Mouse (Mus musculus) right cerebral cortex, postnatal 4 days (tissue): ENCODE results near the gene Trir.
A peak's percentile ranks its signal among the peaks of the same experiment; 100 is the strongest.

ENCODE experiments used
- DNase-seq: peaks from one replicate; pipeline ENCODE4 v3.0.0-alpha.2; 2022

Gene Trir

DNA sequence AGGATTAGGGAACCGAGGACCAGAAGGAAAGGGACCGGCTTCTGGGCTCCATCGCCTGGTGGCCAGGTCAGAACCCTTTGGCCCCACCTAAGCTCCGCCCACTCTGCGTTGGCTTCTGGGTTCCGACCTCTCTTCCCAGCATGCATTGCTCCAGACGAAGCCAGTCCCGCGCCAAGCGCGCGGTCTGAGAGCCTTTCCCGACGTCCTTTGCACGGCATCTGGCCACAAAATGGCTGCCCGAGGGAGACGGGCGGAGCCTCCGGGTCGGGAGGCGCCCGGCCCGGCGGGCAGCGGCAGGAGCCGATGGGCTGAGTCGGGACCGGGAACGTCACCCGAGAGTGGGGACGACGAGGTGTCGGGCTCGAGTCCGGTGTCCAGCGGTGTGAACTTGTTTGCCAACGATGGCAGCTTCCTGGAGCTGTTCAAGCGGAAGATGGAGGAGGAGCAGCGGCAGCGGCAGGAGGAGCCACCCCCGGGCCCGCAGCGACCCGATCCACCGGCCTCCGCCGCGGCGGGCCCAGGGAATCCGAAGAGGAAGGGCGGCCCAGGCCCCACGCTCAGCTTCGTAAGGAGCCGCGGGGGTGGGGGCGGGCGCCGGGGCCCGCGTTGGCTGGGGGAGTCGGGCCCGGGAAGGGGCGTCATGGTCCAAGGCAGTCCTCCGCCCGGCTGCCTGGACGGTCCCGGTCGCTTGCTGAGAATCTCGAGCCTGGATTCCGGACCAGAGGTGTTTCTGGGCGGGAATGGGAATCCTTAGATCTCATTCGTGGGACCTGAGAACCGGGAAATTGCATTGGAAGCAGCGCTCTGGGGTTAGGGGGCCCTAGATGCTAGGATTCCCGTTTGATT, at the start of gene Trir:
Trir (plus strand) TSS at position 154 of the 846 bp plus-strand sequence.
- DNase-seq: peak; percentile 89

DNA sequence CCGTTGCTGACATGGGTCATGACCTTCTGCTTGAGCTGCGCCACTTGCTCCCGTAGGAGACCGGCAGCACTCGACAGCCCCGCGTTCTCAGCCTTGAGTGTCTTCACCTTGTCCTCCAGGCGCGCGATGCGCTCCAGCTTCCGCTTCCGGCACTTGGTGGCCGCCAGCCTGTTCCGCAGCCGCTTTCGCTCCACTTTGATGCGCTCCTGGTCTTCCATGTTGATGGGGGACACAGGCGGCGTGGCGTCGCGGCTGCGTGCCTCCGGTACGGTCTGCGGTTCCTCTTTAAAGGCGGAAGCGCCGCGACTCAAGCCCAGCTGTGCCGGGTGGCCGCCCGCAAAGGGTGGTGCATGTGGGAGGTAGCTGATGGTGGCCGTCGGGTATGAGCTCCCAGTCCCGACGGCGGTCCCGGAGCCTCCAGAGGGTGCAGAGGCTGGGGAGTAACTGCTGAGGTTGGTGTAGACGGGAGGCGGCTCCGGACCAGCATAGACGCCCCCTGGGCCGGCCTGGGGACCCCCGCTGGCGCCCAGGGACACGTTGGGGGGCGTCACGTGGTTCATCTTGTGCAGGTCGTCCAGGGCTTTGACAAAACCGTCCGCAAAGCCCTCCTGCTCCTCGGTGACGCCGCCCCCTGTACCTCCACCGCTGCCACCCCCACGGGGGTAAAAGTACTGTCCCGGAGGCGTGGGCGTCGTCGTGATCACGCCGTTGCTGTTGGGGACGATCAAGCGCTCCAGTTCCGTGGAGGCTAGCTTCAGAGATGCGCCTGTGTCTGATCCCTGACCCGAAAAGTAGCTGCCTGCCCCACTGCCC, 49.0 kb upstream of the Trir start:
- DNase-seq: no peak

DNA sequence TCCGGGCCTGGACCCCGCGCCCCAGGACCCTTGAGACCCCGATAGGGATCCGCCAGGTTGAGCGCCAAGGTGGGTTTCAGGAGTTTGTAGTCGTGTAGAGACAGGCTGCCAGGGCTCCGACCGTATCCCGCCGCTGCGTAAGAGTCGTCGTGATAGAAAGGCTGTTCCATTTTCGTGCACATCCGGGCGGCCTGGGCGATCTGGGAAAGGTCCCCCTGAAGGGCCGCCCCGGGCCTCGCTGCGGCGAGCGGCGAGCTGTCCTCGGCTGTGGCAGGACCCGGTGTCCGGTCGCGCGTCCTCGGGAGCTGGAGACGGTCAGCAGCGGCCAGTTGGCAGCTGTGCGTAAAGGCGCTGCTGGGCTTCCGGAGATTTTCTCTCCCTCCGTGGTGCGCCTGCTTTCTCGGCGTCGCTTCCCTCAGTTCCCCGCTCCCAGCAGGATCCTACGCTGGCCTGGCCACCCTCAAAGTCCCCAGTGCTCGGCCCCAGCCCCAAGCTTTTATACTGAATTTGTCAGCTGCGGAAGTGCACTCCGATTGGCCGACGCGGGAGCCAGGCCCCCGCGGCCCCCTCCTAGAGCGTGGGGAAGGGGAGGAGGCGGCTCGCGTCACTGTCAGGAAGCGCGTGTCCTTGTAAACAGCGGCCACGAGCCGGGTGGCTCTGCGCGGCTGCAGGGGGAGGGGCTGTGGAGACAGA, 48.2 kb upstream of the Trir start, which contains the start of gene Junb:
Junb (minus strand) TSS at position 471 of the 693 bp plus-strand sequence.
- DNase-seq: peak; percentile 82

DNA sequence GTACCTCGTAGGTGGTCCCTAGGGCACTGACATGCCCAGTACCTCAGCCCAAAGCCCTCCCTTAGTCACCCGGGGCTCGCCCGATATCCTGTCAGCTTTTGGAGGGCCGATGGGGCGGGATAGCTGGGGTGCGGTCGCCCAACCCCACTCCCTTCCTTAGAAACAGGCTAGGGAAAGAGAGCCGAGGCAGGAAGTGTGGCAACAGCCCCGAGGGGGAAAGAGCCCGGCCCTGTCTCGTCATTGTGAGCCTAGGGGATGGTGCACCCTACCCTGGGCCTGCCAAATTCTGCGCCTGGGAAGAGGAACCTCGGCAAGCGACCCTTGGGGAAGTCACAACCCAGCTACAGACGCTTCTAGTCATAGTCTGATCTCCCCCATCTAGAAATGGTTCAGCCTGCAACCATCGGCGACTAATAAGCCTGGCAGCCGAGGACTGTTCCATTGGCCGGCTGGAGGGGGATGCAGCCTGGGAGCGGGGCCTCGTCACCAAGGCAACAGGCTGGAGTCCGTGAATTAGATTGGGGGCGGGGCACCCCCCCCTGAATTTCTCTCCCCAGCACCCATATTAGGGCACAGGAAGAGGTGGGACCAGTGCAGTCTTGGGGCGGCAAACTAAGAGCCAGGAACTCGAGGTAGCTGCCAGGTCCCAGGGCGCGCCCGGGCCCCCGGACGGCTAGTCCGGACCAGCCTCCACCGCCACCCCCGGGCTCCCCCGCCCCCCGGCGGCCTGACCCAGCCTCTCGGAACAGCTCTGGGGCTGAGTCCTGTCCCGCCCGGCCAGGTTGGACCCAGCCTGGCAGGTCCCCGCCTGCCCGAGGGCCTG, 46.8 kb upstream of the Trir start:
- DNase-seq: peak; percentile 86

DNA sequence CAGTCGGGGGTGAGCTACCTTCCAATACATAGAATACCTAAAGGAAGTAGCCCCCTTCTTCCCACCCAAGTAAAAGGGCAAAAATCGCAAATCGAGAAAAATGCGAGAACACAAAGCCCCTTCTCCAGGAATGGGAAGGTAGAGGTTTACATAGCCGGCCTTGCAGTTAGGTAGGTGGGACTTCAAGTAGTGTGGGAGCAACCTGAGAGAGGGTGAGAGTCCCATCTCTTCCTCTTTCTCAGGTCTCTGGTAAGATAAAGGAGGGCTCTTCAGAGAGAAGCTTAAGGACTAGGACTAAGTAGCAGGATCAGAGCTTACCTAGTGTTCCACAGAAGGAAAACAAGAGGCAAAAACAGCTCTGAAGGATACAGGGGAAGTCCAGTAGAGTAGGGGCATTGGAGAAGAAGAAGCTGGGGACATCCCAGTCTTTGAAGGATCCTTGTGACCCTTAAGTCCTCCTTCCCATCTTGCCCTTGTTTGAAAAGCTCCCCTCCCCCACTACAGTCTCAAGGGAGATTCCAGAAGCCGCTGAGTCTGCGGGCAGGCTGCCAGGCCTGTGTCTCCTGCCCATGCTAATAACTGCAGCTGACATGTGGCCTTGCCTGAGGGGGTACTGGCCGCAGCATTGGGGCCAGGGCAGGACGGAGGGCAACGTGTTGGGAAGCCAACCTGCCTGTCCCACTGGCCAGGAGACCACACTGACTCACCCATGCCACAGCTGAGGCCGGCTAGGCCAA, 45.8 kb upstream of the Trir start:
- DNase-seq: no peak

DNA sequence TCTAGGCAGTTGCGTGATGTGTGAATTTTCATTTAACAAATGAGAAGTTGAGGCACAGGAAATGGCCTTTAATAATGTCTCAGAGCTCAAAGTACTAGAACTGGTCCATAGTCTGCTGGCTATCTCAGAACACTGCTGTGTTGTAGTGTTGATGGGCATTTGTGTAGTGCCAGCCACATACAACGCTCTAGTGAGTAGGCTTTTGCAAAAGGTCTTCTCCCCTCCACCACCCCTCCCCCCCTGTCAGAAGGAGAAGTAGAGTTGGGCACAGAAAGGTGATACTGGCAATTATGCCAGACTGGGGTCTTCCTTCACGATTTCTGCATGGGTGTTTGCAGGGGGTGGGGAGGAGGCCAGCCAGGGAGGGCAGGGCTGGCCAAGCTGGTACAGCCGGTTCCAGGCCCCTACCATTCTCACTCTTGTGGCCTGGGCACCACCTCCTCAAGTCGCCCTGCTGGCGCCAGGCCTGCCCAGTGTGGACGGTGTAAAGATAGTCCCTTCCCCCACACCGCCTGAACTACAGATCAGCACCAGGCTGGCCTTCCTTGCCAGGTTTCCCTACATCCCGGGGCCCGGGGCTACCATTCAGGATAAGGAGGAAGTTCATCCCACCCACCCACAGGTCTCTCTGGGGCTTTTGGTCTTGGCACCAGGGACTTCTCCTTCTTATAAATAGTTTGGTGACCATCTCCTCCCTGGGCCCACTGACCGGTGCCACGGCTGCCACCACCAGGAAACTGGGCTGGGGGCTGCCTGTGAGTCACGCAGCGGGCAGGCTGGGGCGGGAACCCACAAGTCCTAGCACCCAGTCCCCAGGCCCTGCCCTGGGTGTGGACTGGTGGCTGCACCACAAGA, 44.8 kb upstream of the Trir start:
- DNase-seq: no peak

DNA sequence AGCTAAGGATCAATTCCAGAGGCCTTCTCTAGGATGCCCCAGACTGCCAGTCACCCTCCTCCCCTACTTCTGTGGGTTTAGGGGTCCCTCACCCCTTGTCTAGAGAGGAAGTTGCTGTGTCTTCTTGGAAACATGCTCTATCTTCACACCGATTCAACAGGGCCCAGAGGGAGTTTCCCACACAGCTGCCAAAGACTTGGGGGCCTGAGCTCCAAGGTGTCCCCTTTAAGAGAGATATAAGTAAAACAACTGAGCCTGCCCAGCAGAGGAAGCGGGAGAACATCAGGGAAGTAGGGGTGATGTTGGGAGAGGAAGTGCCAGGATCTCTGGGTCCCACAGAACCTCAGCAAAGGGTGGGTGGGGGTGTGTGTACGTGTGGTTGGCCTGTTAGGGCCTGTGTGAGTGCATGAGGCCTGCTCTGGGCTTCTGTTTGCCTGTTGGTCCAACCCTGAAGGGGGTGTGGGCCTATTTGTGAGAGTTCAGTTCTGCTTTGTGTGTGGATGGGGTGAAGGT, 44.1 kb upstream of the Trir start:
- DNase-seq: no peak

DNA sequence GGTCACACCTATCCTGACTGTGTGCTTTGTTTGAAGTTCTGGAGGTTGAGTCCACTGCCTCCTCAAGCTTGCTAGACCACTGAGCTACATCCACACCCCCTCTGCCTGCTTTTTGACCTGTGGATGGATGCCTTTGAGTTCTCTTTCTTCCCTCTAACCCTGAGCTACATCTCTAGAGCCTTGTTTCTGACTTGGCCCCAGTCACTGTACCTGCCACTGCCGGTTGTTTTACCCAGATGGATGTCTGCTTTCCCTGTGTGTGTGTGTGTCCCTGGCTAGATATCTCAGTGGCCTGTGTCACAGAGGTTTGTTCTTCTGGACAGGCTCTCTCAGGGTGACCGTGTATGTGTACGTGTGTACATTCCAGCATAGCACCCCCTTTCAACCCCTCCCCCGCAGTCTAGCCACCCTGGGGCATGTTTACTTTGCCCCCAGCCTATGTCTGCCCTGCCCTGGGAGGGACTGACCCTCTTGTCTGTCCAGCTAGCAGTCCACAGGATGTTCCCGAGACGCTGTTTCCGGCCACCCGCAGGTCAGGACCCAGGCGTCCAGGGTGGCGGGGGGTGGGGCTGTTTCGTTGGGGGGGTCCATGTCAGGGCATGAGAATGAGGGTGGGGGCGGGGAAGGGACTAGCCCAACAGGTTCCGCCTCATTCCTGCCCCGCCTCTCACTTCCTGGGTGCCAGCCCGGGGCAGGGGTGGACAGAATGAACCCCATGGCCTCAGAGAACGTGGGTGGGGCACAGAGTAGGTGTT, 42.2 kb upstream of the Trir start:
- DNase-seq: no peak

DNA sequence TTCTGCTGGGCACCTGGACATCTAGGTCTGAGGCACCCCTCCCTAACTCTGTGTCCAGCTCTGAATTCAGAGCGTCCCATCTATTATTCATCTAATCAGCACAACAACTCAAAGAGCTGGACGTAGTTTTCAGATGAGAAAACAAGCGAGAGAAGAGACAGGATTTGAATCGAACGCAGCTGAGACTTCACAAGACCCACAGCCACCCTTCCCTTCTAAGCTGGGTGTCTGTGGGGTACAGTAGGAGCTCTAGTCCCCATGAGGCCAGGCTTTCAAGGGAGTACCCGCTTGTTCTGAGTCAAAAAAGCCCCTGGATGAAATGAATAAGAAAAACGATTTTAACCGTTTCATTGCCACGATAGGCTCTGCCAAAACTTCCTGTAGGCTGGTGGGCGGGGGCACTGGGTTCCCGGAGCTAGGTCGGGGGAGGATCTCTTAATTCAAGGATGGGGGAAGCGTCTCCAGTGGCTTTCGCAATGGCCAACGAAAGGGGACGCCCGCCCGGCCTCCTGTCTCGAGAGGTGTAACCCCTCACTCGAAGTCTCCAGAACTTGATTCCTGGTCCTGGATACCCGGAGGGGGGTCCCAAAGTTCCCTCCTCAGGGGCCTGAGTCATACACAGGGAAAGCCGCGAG, 41.5 kb upstream of the Trir start:
- no peak for DNase-seq

DNA sequence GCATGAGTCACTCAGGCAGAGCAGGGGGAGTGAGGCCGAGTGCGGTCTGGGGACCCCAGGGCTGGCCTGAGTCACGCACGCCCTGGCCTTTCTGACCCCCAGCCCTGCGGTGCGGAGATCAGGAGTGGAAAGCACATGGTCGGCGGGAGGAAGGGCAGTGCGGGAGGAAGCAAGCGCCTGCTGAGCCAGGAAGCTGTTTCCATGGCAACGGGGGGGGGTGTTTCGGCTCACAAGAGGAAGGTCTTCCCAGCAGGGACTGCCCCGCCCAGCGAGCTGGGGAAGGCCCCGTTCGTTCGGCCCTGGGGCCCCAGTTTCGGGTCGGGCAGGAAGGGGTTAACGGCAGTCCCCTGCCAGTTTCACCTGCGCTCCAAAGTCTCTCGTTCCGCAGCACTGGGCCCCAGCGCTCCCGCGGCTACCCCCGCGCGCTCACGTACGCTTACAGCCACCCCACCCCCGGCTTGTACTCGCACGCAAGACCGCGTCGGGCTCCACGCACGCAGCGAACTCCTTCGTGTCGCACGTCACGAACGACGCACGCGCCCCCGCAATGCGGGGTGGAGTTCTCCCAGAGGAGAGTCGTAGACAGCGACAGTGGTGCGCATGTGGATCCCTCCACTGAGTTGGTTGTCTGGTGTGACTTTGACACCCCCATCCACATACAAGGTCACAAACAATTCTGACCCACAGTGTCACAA, 40.8 kb upstream of the Trir start:
- DNase-seq: peak; percentile 94

DNA sequence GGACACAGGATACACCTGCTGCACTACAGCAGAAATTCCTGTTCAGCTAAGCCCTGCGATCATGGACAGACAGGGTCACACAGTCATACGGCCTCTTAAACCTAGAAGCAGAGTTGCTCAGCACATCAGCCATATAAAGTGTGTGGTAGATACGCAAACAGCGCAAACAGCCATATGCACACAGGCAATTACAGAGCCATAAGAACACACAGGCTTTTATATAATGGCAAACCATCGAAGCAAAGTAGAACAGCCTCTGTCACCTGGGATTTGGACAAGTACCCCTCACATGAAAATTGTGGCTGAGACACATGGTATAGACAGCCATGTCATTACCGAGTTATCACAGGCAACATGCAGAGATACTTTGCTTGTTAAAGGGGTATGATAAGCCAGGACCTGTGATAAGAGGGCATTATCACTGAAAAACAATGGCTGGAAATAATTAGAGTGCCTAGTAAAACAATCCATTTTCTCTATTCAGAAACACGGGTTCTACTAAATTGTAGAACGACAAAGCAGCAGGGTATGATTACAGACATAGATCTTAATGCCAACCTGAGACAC, 40.2 kb upstream of the Trir start:
- DNase-seq: no peak

DNA sequence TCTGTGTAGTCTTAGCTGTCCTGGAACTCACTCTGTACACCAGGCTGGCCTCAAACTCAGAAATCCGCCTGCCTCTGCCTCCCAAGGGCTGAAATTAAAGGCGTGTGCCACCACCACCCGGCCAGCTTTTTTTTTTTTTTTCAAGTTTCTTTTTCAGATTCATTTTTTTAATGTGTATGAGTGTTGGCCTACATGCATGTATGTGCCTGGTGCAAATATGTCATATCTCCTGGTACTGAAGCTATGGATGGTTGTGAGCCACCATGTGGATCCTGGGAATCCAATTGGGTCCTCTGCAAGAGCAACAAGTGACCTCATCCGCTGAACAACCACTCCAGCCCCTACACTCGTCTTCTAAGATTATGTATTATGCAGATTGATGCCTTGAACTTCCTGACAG, 39.2 kb upstream of the Trir start:
- DNase-seq: no peak

DNA sequence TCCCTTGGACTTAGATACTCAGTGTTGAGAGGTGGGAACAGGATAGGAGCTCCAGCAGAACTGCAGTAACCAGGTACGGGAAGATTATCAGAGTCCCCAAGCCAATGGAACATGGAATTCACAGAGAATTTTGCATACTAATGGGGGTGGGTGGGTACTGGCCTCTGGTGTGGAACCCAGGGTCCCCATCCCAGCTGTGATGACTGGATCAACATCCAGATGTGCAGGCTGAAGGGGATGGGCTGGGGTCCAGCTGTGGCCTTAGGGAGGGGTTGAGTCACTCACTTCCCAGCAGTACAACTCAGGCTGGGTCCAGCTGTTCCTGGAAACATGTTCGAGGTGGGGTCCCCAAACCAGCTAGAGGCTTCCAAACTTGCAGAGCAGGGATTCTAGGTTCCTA, 38.7 kb upstream of the Trir start:
- no peak for DNase-seq

DNA sequence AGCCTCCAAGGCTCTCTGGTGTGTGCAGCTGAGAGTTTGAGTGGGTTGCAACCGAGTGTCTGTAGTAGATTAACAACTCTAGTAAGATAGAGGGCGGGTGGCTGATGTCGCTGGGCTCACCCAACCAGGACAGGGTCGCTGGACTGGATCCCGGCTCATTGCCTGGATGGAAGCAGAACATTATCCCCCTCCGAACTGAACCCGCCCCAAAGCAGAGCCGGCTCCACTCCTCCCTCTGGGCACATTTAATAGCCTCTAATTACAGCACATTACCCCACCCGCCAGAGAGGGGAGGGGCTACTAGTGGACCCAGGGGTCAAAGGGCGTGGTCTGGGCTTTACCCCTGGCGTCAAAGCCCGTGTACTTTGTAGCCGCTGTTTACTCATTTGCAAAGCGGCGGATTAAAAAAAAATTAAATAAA, 37.3 kb upstream of the Trir start:
- DNase-seq: no peak

DNA sequence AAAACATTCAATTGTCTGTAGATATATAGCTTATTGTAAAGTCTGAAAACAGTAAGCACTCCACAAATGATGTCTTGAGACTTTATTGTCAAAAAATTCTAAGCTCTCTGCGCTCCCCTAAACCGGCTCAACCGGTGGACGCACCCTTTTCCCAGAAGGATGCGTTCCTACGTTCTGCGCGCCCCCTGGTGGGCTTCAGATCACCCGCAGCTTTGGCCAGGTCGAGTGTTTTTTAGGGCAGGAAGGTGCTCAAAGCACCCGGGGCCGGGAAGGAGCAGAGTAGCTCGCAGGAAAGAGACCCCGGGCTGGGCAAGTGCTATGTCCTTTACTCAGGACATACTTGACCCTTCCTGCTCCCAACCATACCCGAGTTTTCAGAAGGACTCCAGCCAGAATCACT, 36.8 kb upstream of the Trir start:
- peak; percentile 93 for DNase-seq

DNA sequence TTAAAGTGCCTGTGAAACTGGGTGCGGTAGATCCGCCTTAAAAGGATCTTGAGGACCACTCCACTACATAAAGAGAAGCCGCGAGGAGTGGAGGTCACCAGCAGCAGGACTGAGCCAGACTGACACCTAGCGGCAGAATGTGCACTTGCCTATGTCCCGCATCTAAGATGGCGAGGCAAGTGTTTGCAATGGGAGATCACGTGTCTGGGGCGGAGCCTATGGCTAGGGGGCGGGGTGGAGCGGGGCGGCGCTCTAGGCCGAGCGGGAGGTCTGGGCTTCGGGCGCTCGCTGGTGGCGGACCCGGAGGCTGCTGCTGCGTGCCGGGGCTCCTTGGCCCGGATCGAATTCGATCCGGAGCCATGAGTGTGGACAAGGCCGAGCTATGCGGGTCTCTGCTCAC, 36.3 kb upstream of the Trir start, which contains the start of gene Hook2:
Hook2 (plus strand) TSS at position 255 of the 400 bp plus-strand sequence.
- DNase-seq: peak; percentile 96

DNA sequence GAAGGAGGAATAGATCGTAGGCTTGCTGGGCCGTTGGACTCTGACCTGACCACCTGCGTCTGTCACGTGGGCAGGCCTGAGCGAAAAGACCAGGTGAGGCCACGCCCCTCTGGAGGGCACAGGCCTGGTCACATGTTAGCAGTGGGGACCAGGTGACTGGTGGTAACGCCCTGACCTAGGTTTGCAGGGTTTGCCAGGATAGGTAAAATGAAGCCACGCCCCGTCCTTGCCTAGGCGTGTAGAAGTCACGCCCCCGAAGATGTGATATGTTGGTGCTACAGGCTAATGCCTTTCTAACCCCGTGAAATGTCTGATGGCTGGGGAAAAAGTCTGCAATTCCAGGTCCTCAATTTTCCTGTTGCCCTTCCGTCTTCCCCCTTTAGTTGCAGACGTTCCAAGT, 35.8 kb upstream of the Trir start:
- DNase-seq: no peak

DNA sequence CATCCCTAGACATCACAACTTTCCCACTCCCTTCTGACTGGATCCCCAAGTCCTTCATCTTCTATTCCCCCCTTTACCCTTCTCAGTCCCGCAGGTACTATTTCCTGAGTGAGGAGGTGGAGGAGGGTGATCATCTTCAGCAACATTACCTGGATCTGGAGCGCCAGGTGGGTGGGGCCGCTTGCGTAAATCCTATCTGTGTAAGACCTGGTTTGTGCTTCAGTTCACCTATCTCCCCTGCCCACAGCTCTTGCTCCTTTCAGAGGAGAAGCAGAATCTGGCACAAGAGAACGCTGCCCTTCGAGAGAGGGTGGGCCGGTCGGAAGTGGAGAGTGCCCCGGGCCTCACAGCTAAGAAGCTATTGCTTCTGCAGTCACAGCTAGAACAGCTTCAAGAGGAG, 32.2 kb upstream of the Trir start:
- no peak for DNase-seq
